Mouse (Mus musculus): ENCODE measurements around the gene Ppp1r15b. TPM values are rescaled to one million over a fixed set of nuclear protein-coding genes. Genes with fewer than 3 reads are reported as not detected.

Gene Ppp1r15b
- polyA plus RNA-seq, 1 experiment = 2.5 TPM

DNA sequence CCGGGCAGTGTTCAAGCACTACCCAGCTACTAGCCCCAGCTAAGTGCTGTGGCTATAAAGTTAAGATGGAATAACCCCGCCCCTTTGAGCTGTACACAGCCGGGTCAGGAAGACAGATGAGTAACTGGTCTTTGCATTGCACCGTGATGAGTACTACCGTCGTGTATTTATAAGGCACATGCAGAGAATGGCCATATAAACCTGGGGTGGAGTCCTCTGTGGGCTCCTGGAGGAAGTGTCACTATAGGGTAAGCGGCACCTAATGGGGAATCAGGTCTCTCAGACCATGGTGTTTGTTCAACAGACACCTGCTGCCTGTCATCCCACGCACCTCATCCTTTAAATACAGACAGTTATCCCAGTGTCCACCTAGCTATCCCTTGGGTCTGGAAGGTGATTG is 32.0 kb downstream of the Ppp1r15b start:
- peaks cover 93% of the 10 kb centered on the region for H3K27me3 ChIP-seq (ENCODE audit: control insufficient read depth)

DNA sequence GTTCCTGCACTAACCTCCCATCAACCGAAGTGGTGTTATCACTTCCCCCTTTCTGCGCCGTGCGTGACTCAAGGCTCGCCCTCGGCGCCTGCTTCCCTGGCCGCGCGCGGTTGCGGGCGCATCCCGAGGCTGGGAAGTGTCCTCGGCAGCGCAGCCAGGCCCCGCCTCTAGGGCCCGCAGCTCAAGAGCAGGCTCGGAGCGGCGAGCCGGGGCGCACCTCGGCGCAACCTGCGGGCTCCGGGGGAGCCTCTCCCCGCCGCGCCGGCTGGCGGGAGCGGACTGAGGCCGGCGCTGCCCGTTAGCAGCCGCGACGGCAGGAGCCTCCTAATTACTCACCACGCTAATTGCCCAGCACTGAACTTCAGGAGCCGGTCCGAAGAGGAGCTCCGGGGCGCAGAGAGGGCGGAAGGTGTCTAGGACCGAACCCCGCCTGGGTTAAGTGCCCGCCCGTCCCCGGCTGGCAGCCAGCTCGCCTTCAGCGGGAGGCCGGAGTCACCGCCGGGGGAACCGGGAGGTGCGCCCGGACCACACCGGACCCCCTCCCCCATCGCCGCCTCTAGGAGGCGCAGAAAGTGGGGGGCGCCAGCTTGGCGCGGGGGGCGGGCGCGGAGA is 33.0 kb downstream of the Ppp1r15b start, which contains the start of gene Plekha6:
Gene Plekha6 (plus strand): TSS at position 391 of the 612 bp plus-strand sequence.
- no peaks in the 10 kb centered on the region; the same call in 1 of the 2 replicates for H3K9me3 ChIP-seq (ENCODE audit: control insufficient read depth, low read length)
- peaks cover 88% of the 10 kb centered on the region for H3K27me3 ChIP-seq (ENCODE audit: control insufficient read depth)
- no peaks in the 10 kb centered on the region for H3K36me3 ChIP-seq (ENCODE audit: control insufficient read depth)
- peak within 1 kb of the TSS; percentile 18 for H3K4me3 ChIP-seq (replicated peaks)
- no peak for TF ChIP-seq TAL1 (IDR thresholded peaks at IDR 0.05; ENCODE audit: low read length)
- no peak for TF ChIP-seq GATA1 (IDR thresholded peaks at IDR 0.05; ENCODE audit: low read length)
- peaks cover 4% of the 10 kb centered on the region for H3K4me1 ChIP-seq (ENCODE audit: control insufficient read depth)

More for the DNA sequence above, 32.0 kb downstream of the Ppp1r15b start:
- Histone ChIP-seq H3K9me3 (ENCODE audit: control insufficient read depth, low read length) (no peaks in the 10 kb centered on the region; the same call in 1 of the 2 replicates), H3K4me1 (ENCODE audit: control insufficient read depth) (no peaks in the 10 kb centered on the region), H3K4me3 (replicated peaks) (no peak overlapping the region), H3K36me3 (ENCODE audit: control insufficient read depth) (no peaks in the 10 kb centered on the region)
- TF ChIP-seq TAL1 (IDR thresholded peaks at IDR 0.05; ENCODE audit: low read length) = no peak
- TF ChIP-seq GATA1 (IDR thresholded peaks at IDR 0.05; ENCODE audit: low read length) = no peak

DNA sequence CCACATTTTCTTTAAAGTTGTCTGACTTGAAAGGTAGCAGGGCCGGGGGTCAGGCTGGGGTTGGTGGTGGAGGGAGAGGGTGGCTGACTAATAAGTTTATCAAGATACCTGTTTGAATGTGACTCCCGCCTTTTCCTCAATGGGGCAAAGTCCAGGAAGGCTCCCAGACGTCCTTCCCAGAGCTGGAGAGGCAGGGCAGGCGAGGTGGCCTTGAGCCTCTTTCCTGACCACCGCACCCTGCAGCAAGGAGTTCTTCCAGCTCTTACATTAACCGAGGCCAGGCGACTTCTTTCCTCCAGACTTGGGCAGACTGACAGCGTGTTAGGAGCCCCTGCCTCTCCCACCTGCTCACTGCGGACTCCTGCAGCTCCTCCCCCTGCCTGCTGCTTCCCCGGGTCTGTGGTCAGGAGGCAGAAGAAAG is 33.7 kb downstream of the Ppp1r15b start:
- peaks cover 4% of the 10 kb centered on the region for H3K4me1 ChIP-seq (ENCODE audit: control insufficient read depth)
- peaks cover 81% of the 10 kb centered on the region for H3K27me3 ChIP-seq (ENCODE audit: control insufficient read depth)
- no peaks in the 10 kb centered on the region for H3K36me3 ChIP-seq (ENCODE audit: control insufficient read depth)
- no peaks in the 10 kb centered on the region; the same call in 1 of the 2 replicates for H3K9me3 ChIP-seq (ENCODE audit: control insufficient read depth, low read length)
- no peak overlapping the region for H3K4me3 ChIP-seq (replicated peaks)
- no peak for TF ChIP-seq GATA1 (IDR thresholded peaks at IDR 0.05; ENCODE audit: low read length)
- no peak for TF ChIP-seq TAL1 (IDR thresholded peaks at IDR 0.05; ENCODE audit: low read length)

DNA sequence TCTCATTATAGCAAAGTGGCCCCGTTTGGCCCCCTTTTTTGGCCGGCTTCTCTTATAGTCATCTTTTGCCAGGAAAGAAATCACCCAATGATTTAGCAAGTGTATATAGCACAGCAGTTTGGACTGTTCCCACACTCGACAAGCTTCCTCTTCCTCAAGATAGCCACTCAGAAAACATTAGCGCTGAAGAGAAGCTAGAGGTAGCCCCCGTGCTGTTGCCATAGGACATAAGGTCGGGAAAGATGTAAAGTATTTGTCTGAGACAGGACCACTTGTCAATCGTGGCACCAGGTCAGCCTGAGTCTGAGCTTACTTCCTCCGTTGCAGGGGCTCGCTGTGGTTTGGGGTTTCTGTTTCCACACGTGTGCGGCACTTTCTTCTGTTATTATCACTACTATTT is 34.2 kb downstream of the Ppp1r15b start:
- no peaks in the 10 kb centered on the region; the same call in 1 of the 2 replicates for H3K9me3 ChIP-seq (ENCODE audit: control insufficient read depth, low read length)
- no peaks in the 10 kb centered on the region for H3K36me3 ChIP-seq (ENCODE audit: control insufficient read depth)
- H3K4me1 ChIP-seq (ENCODE audit: control insufficient read depth) = peaks cover 4% of the 10 kb centered on the region
- TF ChIP-seq TAL1 (IDR thresholded peaks at IDR 0.05; ENCODE audit: low read length) (no peak), GATA1 (IDR thresholded peaks at IDR 0.05; ENCODE audit: low read length) (no peak)
- no peak overlapping the region for H3K4me3 ChIP-seq (replicated peaks)
- H3K27me3 ChIP-seq (ENCODE audit: control insufficient read depth) = peaks cover 84% of the 10 kb centered on the region

DNA sequence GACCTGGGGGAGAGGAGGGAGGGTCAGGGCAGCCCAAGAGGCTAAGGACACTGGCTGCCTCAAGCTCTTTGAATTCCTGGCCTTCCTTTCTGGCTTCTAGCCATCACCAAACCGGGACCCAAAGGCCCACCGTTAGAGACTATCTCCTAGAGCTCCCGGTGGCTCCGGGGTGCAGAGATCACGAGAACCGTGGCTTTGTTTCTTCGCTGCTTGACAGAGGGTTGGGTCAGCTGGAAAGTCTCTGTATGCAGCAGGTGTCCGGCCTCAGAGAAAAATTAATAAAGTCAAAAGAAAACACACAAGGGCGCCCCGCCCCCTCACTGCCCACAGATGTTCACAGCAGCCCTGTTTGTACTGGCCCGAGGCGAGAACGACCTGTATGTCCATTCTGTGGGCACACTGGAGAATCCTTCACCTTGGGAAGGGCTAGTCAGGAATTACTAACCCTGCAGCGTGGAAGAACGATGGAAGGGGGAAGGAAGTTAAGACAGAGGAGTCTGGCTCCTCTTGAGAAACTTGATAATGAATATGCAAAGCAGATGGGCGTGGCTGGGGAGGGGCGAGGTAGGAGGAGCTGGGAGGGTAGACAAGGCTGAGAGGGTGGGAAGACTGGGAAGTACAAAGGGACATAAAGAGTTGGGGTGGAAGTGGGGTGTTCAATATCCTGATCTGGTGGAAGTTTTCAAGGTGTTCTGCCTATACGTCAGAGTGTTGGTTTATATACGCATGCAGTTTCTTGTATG is 37.5 kb downstream of the Ppp1r15b start:
- no peak for TF ChIP-seq GATA1 (IDR thresholded peaks at IDR 0.05; ENCODE audit: low read length)
- TF ChIP-seq TAL1 (IDR thresholded peaks at IDR 0.05; ENCODE audit: low read length) = no peak

DNA sequence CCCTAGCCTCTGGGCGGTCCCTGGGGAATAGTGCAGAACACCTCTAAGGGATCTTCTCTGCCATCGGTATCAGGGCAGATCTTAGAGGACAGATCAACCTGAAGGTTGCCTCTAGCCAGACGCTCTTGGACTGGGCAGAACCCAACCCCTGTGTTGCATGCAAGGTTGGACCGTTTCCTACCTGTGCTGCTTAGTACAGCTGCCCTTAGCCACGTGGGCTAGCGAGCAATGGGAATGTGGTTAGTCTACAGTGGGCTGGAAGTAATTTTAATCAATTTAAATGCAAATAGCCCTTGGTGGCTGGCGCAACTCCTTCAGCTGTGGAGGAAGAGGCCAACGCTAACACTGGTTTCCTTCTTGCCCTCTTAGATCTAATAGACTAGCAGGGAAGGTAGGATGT is 39.3 kb downstream of the Ppp1r15b start:
- no peaks in the 10 kb centered on the region for H3K36me3 ChIP-seq (ENCODE audit: control insufficient read depth)
- no peaks in the 10 kb centered on the region for H3K9me3 ChIP-seq (ENCODE audit: control insufficient read depth, low read length)

More for the DNA sequence above, 37.5 kb downstream of the Ppp1r15b start:
- no peak overlapping the region for H3K4me3 ChIP-seq (replicated peaks)
- peaks cover 4% of the 10 kb centered on the region for H3K4me1 ChIP-seq (ENCODE audit: control insufficient read depth)
- H3K36me3 ChIP-seq (ENCODE audit: control insufficient read depth) = no peaks in the 10 kb centered on the region
- H3K27me3 ChIP-seq (ENCODE audit: control insufficient read depth) = peaks cover 60% of the 10 kb centered on the region
- H3K9me3 ChIP-seq (ENCODE audit: control insufficient read depth, low read length) = no peaks in the 10 kb centered on the region; the same call in 1 of the 2 replicates

DNA sequence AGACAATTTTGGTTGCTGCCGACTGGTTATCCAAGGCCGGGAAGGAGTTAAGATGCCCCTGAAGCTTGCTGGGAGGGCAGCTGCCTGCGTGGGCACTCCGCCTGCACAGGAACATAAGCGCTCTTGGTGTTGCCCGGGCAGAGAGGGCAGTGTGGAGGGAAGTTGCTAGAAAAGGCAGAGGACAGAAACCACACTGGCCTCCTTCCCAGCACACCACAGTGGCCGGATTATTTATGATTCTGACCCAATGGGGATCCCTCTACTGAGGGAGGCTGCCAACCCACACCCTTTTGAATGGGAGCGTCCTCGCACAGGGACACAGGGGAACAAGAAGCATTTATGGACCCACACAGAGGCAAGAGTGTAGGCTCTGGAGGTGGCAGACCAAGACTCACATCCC is 40.4 kb downstream of the Ppp1r15b start:
- no peak for TF ChIP-seq TAL1 (IDR thresholded peaks at IDR 0.05; ENCODE audit: low read length)
- no peak for TF ChIP-seq GATA1 (IDR thresholded peaks at IDR 0.05; ENCODE audit: low read length)
- no peak overlapping the region for H3K4me3 ChIP-seq (replicated peaks)
- H3K9me3 ChIP-seq (ENCODE audit: control insufficient read depth, low read length) = no peaks in the 10 kb centered on the region
- no peaks in the 10 kb centered on the region for H3K36me3 ChIP-seq (ENCODE audit: control insufficient read depth)
- H3K27me3 ChIP-seq (ENCODE audit: control insufficient read depth) = peaks cover 32% of the 10 kb centered on the region
- H3K4me1 ChIP-seq (ENCODE audit: control insufficient read depth) = peaks cover 4% of the 10 kb centered on the region

More for the DNA sequence above, 39.3 kb downstream of the Ppp1r15b start:
- TF ChIP-seq TAL1 (IDR thresholded peaks at IDR 0.05; ENCODE audit: low read length) = no peak
- no peak for TF ChIP-seq GATA1 (IDR thresholded peaks at IDR 0.05; ENCODE audit: low read length)
- Histone ChIP-seq H3K4me1 (ENCODE audit: control insufficient read depth) (peaks cover 4% of the 10 kb centered on the region), H3K27me3 (ENCODE audit: control insufficient read depth) (peaks cover 43% of the 10 kb centered on the region), H3K4me3 (replicated peaks) (no peak overlapping the region)

DNA sequence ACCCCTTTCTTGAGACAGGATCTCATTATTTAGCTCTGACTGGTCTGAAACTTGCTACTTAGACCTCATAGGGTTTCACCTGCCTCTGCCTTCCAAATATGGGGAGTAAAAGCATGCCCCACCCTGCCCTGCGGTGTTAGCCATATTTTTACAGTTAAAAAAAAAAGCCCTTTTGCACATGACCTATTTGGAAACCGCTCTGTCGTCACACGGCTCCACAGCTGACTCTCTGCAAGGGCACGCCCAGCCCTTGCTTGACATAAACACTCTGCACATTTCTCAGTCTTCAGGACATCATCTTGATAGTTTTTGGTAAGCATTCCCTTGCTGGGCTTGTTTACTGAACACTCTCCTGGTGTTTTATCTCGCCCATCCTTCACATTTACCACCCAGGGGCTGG is 44.2 kb downstream of the Ppp1r15b start:
- peaks cover 8% of the 10 kb centered on the region for H3K4me1 ChIP-seq (ENCODE audit: control insufficient read depth)
- no peaks in the 10 kb centered on the region for H3K9me3 ChIP-seq (ENCODE audit: control insufficient read depth, low read length)
- H3K36me3 ChIP-seq (ENCODE audit: control insufficient read depth) = no peaks in the 10 kb centered on the region
- H3K4me3 ChIP-seq (replicated peaks) = no peak overlapping the region
- H3K27me3 ChIP-seq (ENCODE audit: control insufficient read depth) = peaks cover 18% of the 10 kb centered on the region
- TF ChIP-seq TAL1 (IDR thresholded peaks at IDR 0.05; ENCODE audit: low read length) (no peak), GATA1 (IDR thresholded peaks at IDR 0.05; ENCODE audit: low read length) (no peak)

DNA sequence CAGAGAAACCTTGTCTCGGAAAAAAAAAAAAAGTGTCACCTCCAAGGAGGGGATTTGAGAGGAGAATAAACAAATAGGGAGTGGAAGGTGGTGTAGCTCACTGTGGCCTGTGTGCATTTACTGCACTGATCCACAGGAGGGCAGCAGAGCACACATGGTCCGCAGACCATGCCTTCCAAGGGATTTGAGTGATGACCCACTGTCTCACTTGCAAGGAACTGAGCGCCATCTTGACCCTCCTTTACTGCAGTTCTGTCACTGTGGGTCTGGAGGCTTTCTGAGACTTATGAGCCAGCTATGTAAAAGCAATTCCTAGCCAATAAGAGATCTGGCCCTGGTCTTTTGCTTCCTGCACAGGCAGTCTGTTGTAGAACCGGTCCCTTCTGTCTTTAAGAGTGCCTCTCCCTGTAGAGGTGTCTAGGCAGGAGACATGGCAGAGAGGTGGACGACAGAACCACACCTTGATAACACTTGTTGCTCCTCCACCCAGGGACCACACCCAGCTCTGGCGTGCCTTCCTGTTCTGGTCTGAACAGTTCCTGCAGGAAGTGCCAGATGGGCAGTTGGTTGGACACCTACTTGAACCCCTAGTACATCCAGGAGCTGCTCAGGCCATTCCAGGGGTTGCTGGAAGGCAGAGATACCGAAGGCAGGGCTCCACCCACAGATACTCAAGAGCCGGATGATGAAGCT is 46.7 kb downstream of the Ppp1r15b start:
- no peaks in the 10 kb centered on the region for H3K36me3 ChIP-seq (ENCODE audit: control insufficient read depth)

More for the DNA sequence above, 46.7 kb downstream of the Ppp1r15b start:
- TF ChIP-seq TAL1 (IDR thresholded peaks at IDR 0.05; ENCODE audit: low read length) = no peak
- no peak for TF ChIP-seq GATA1 (IDR thresholded peaks at IDR 0.05; ENCODE audit: low read length)
- Histone ChIP-seq H3K4me1 (ENCODE audit: control insufficient read depth) (peaks cover 8% of the 10 kb centered on the region), H3K4me3 (replicated peaks) (no peak overlapping the region), H3K27me3 (ENCODE audit: control insufficient read depth) (peaks cover 33% of the 10 kb centered on the region), H3K9me3 (ENCODE audit: control insufficient read depth, low read length) (no peaks in the 10 kb centered on the region; the same call in 1 of the 2 replicates)
